Mouse (Mus musculus) neural tube, embryonic 14.5 days (tissue): ENCODE results near the gene Clec1a. TPM values are rescaled to one million over a fixed set of nuclear protein-coding genes. Genes with fewer than 3 reads are reported as not detected.

Experiments
- polyA plus RNA-seq: library from polyadenylated mRNA; unstranded; fragments of >200 nt; fragmentation: Nextera tagmentation; extraction: Ambion mirVana; gene quantifications from 2 replicates; pipeline ENCODE4 v1.2.1, GENCODE M21; 2014

Gene Clec1a
- polyA plus RNA-seq, 1 experiment from 2014 or later, result 0.87 TPM

Other genes with a start within 250 kb of the Clec1a start
- not detected in 2 replicates for gene Cd69, start 176.6 kb downstream of the Clec1a start, polyA plus RNA-seq
- not detected in 2 replicates for gene 4922502D21Rik, start 120.2 kb downstream of the Clec1a start, polyA plus RNA-seq
- 0.48 and 0.55 TPM in 2 replicates for gene Clec12a, start 109.3 kb downstream of the Clec1a start, polyA plus RNA-seq
- 0.17 and 0.27 TPM in 2 replicates for gene Clec12b, start 66.1 kb downstream of the Clec1a start, polyA plus RNA-seq
- 0.54 and 0.88 TPM in 2 replicates for gene Clec1b, start 54.7 kb downstream of the Clec1a start, polyA plus RNA-seq
- gene Clec9a, start 43.1 kb downstream of the Clec1a start, polyA plus RNA-seq, result 0.10 and 0.17 TPM in 2 replicates
- not detected in 2 replicates for gene Olr1, start 55.2 kb upstream of the Clec1a start, polyA plus RNA-seq
- gene Tmem52b, start 60.6 kb upstream of the Clec1a start, polyA plus RNA-seq, result 0.33 TPM in 1 of 2 replicates, not detected in the other
- 60.2 and 60.6 TPM in 2 replicates for gene Gabarapl1, start 81.2 kb upstream of the Clec1a start, polyA plus RNA-seq
- gene Klre1, start 125.9 kb upstream of the Clec1a start, polyA plus RNA-seq, result not detected in 2 replicates
- not detected in 2 replicates for gene Klrd1, start 139.8 kb upstream of the Clec1a start, polyA plus RNA-seq
- 0.19 and 0.43 TPM in 2 replicates for gene Klrk1, start 171.9 kb upstream of the Clec1a start, polyA plus RNA-seq
- gene Klrc3, start 191.3 kb upstream of the Clec1a start, polyA plus RNA-seq, result not detected in 2 replicates
- gene Klrc2, start 208.7 kb upstream of the Clec1a start, polyA plus RNA-seq, result not detected in 2 replicates
- not detected in 2 replicates for gene Klrc1, start 227.0 kb upstream of the Clec1a start, polyA plus RNA-seq